In genomic region chr1:191097802-191098747, GRCm38 (mm10) we compare ENCODE assay signal across 8 mouse cellular contexts. TPM values are rescaled to one million over a fixed set of nuclear protein-coding genes. Genes with fewer than 3 reads are reported as not detected.
DNase-seq lines count a peak whose midpoint lies in the region; ATAC-seq and TF ChIP-seq lines count a peak whose summit lies in the region.
"Had no signal": no experiment of that assay in that cellular context is flagged by ENCODE, and none has a peak within 500 bp of the region (broad histone marks: within the 10 kb centered on the region; RNA-seq: fewer than 3 reads in every experiment).

TSS of gene Batf3 (plus strand) at chr1:191097847.

- peak within 1 kb of the TSS; percentile 97 for H3K4me2 ChIP-seq in embryonic facial prominence, embryonic 14.5 days (ENCODE audit: low read depth, low read length)
- H3K4me2 ChIP-seq in stomach, postnatal 0 days (replicated peaks; ENCODE audit: low read depth), result peak within 1 kb of the TSS; percentile 98

- no peaks in the 10 kb centered on the region for H3K9me3 ChIP-seq in embryonic facial prominence, embryonic 14.5 days (ENCODE audit: control insufficient read depth, low read length)
- no peaks in the 10 kb centered on the region for H3K9me3 ChIP-seq in limb, embryonic 10.5 days (replicated peaks)
- H3K9me3 ChIP-seq in stomach, postnatal 0 days (ENCODE audit: control insufficient read depth, low read length), result no peaks in the 10 kb centered on the region

- no peaks in the 10 kb centered on the region for H3K36me3 ChIP-seq in embryonic facial prominence, embryonic 14.5 days (ENCODE audit: control insufficient read depth, insufficient read depth, low read length)
- H3K36me3 ChIP-seq in limb, embryonic 10.5 days, result no peaks in the 10 kb centered on the region
- no peaks in the 10 kb centered on the region for H3K36me3 ChIP-seq in stomach, postnatal 0 days (ENCODE audit: control insufficient read depth, insufficient read depth, low read length)

- peak within 1 kb of the TSS; percentile 61 for H3K4me3 ChIP-seq in embryonic facial prominence, embryonic 14.5 days (ENCODE audit: low read depth, low read length)
- H3K4me3 ChIP-seq in limb, embryonic 10.5 days, result peak within 1 kb of the TSS; percentile 74
- H3K4me3 ChIP-seq in stomach, postnatal 0 days (ENCODE audit: low read depth, low read length), result peak within 1 kb of the TSS; percentile 51

- H3K27ac ChIP-seq in embryonic facial prominence, embryonic 14.5 days (replicated peaks; ENCODE audit: low read depth, low read length), result no peak within 1 kb of the TSS
- H3K27ac ChIP-seq in limb, embryonic 10.5 days, result peak within 1 kb of the TSS; percentile 85
- H3K27ac ChIP-seq in stomach, postnatal 0 days (replicated peaks), result no peak within 1 kb of the TSS

- peak within 1 kb of the TSS; percentile 68 for H3K9ac ChIP-seq in embryonic facial prominence, embryonic 14.5 days (ENCODE audit: low read depth, low read length)
- peak within 1 kb of the TSS; percentile 54 for H3K9ac ChIP-seq in stomach, postnatal 0 days (ENCODE audit: low read length)

- peak; percentile 81 for ATAC-seq in embryonic facial prominence, embryonic 14.5 days (ENCODE audit: low read depth)
- peak; percentile 65 for ATAC-seq in megakaryocyte-erythroid progenitor cell, adult 5-6 weeks (replicated peaks; ENCODE audit: low FRiP score, low TSS enrichment, poor library complexity, severe bottlenecking)
- peak; percentile 59; the same call in 1 of the 2 replicates for ATAC-seq in stomach, postnatal 0 days (ENCODE audit: low FRiP score, low TSS enrichment)

- H3K27me3 ChIP-seq in embryonic facial prominence, embryonic 14.5 days (replicated peaks; ENCODE audit: control insufficient read depth, insufficient read depth, low read length), result 0 out of 2 replicates have a peak, but pooled peaks cover 10% of the 10 kb centered on the region
- peaks cover 33% of the 10 kb centered on the region for H3K27me3 ChIP-seq in limb, embryonic 10.5 days (ENCODE audit: low read depth, poor library complexity, severe bottlenecking)
- H3K27me3 ChIP-seq in stomach, postnatal 0 days (ENCODE audit: control insufficient read depth, insufficient read depth, low read length), result no peaks in the 10 kb centered on the region

- 0% methylated on average over 41 of the region's 95 CpGs for WGBS in embryonic facial prominence, embryonic 14.5 days
- under 1% methylated on average over 95 of the region's 95 CpGs for WGBS in limb, embryonic 10.5 days
- whole genome bisulfite sequencing in stomach, postnatal 0 days, result under 1% methylated on average over 62 of the region's 95 CpGs

- intact Hi-C loops in heart, postnatal 14 days (cut with DNase I), result loop anchor here (2.0 to 5.0 kb wide), 2 partner anchors 17 to 74 kb away; no protein-coding TSS in a partner anchor

- H3K4me1 ChIP-seq in embryonic facial prominence, embryonic 14.5 days (ENCODE audit: control insufficient read depth, insufficient read depth, low read length), result peaks cover 14% of the 10 kb centered on the region; the same call in 1 of the 2 replicates
- peaks cover 30% of the 10 kb centered on the region for H3K4me1 ChIP-seq in limb, embryonic 10.5 days
- no peaks in the 10 kb centered on the region for H3K4me1 ChIP-seq in stomach, postnatal 0 days (replicated peaks; ENCODE audit: control insufficient read depth, insufficient read depth)

- peak; percentile 61 to 62 for DNase-seq in B cell, adult 2 months
- DNase-seq in ES-CJ7 (ENCODE audit: low read depth, low spot score), result peak; percentile 34
- peak; percentile 54 for DNase-seq in embryonic facial prominence, embryonic 14.5 days (ENCODE audit: low spot score)
- peak; percentile 60 to 63 for DNase-seq in heart, postnatal 14 days
- peak; percentile 79 for DNase-seq in limb, embryonic 10.5 days (ENCODE audit: low spot score)
- DNase-seq in stomach, postnatal 0 days (ENCODE audit: low spot score), result peak; percentile 65

- no peak for TF ChIP-seq EP300 in stomach, postnatal 0 days (optimal IDR thresholded peaks at IDR 0.05)

- TF ChIP-seq CTCF in stomach, postnatal 0 days (IDR thresholded peaks at IDR 0.05; ENCODE audit: low read depth), result peak; percentile 58

RNA-seq across cellular contexts. Expression of gene Batf3, which starts in this region (rescaled TPM):
- polyA plus RNA-seq in embryonic facial prominence, embryonic 14.5 days (2014; fragmentation: Nextera tagmentation; extraction: Ambion mirVana), result 6.1 and 7.0 TPM in 2 replicates
- total RNA-seq in heart, postnatal 14 days (2021), result not detected
- polyA plus RNA-seq in limb, embryonic 10.5 days (2016; fragmentation: Nextera tagmentation; extraction: Ambion mirVana), result 8.1 and 11.1 TPM in 2 replicates
- total RNA-seq in megakaryocyte-erythroid progenitor cell, adult 5-6 weeks (2014; fragmentation: Nextera tagmentation), result not detected in 2 replicates
- total RNA-seq in megakaryocyte-erythroid progenitor cell, adult 5-6 weeks (2017), result 0.34 TPM in 1 of 2 replicates, not detected in the other
- polyA plus RNA-seq in stomach, postnatal 0 days (2015; fragmentation: Nextera tagmentation; extraction: Ambion mirVana), result 5.0 and 5.7 TPM in 2 replicates
- total RNA-seq: gastrocnemius, adult 8-10 months had no signal

Comparison
In these comparisons a context has a peak if more than half of its experiments do, and no peak if none do; other contexts are left out.
1. Peak in DNase-seq in heart, postnatal 14 days; RNA of the gene not detected or under 1 TPM.
2. Peak in ATAC-seq in megakaryocyte-erythroid progenitor cell, adult 5-6 weeks; RNA of the gene not detected or under 1 TPM.